Mouse (Mus musculus): ENCODE results near the gene Rnf113a1.

GRCm38 (mm10) chrX:37157839-37158238 is 33.2 kb upstream of the Rnf113a1 start:
- TF ChIP-seq CTCF (IDR thresholded peaks at IDR 0.05; ENCODE audit: control insufficient read depth, insufficient read depth, insufficient read length) (no peak), MAX (IDR thresholded peaks at IDR 0.05) (no peak)
